Comparison of ENCODE assay signal across 8 mouse cellular contexts in the genomic region with DNA sequence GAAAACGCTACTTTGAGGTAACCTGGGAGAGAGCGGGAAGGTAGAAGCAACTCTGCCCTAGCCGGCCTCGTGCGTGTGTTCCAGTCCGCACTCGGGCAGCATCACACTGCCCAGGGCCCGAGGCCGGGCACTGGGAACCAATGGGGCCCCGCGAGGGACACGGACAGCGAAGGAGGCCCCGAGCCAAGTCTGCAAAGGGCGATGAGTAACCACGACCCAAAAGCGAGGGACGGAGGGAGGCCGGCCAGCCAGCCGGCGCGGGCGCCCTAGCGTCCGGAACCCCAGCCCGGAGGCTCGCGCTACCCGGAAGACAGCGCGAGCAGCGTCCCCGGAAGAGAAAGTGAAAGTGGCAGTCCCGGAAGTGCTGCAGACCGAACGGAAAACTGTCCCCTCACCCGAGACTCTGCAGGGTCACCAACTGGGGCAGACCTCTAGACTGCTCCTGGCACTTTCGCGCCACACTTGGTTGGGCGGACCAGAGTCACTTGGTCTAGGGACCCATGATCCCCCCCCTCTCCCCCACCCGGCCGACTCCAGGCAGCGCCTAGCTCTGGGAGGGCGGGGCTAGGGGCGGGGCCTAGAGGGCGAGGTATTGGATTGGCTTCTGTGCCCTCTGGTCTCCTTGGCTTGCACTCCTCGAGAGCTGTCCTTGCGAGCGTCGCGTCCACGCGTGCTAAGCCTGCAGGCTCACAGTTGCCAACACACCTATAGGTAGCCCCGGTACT. TPM values are rescaled to one million over a fixed set of nuclear protein-coding genes. Genes with fewer than 3 reads are reported as not detected.
A peak's percentile ranks its signal among the peaks of the same experiment; 100 is the strongest.
DNase-seq lines count a peak whose midpoint lies in the region; ATAC-seq lines count a peak whose summit lies in the region.

Gene Rbck1 (minus strand): TSS at position 553 of the 725 bp plus-strand sequence.

- 0% methylated on average over 54 of the region's 54 CpGs for WGBS in hindbrain, embryonic 15.5 days

- ATAC-seq in hindbrain, embryonic 15.5 days (ENCODE audit: low FRiP score, low read depth) = peak; percentile 96

- H3K4me2 ChIP-seq in hindbrain, embryonic 15.5 days = peak within 1 kb of the TSS; percentile 70

- peak within 1 kb of the TSS; percentile 72 for H3K4me3 ChIP-seq in hindbrain, embryonic 15.5 days

- peaks cover 3% of the 10 kb centered on the region for H3K36me3 ChIP-seq in hindbrain, embryonic 15.5 days

- peak; percentile 94 for DNase-seq in R1 (ENCODE audit: low read depth, low spot score)
- peak; percentile 92 to 95 for DNase-seq in cerebellum, postnatal 14 days
- DNase-seq in frontal cortex, postnatal 36 days (ENCODE audit: low spot score in 2 of 2) = peak; percentile 87 to 88
- DNase-seq in left cerebral cortex, adult 11 months (ENCODE audit: low spot score) = peak; percentile 87
- peak; percentile 90 to 95 for DNase-seq in lung, postnatal 4 days
- peak; percentile 94 for DNase-seq in retina, postnatal 7 days (ENCODE audit: low read depth, low spot score)
- DNase-seq in urinary bladder, postnatal 14 days (ENCODE audit: low spot score) = peak; percentile 85

- H3K9ac ChIP-seq in hindbrain, embryonic 15.5 days = peak within 1 kb of the TSS; percentile 83

- H3K9me3 ChIP-seq in hindbrain, embryonic 15.5 days = no peaks in the 10 kb centered on the region

- peak within 1 kb of the TSS; percentile 90 for H3K27ac ChIP-seq in hindbrain, embryonic 15.5 days (replicated peaks)

- H3K4me1 ChIP-seq in hindbrain, embryonic 15.5 days (replicated peaks) = peaks cover 22% of the 10 kb centered on the region

- no peaks in the 10 kb centered on the region for H3K27me3 ChIP-seq in hindbrain, embryonic 15.5 days

RNA-seq across cellular contexts. Expression of gene Rbck1, which starts in this region (rescaled TPM):
- polyA plus RNA-seq in hindbrain, embryonic 15.5 days (2015; fragmentation: Nextera tagmentation; extraction: Ambion mirVana) = 95.3 and 103 TPM in 2 replicates

Comparison
In these comparisons a context has a peak if more than half of its experiments do, and no peak if none do; other contexts are left out.
1. Peak in every context shown above with its lines: DNase-seq, ATAC-seq, H3K4me3 ChIP-seq and H3K27ac ChIP-seq.